In genomic region chr6:49633470-49634095, GRCm38 (mm10) we compare ENCODE assay signal across 11 mouse cellular contexts.
DNase-seq lines count a peak whose midpoint lies in the region; ATAC-seq lines count a peak whose summit lies in the region.
"Had no signal": no experiment of that assay in that cellular context is flagged by ENCODE, and none has a peak within 500 bp of the region (broad histone marks: within the 10 kb centered on the region; RNA-seq: fewer than 3 reads in every experiment).

No protein-coding gene starts in this region.

- 0 out of 2 replicates have a peak overlapping the region, but pooled peaks have one; percentile 19 for H3K27ac ChIP-seq in embryonic facial prominence, embryonic 10.5 days (replicated peaks)
- H3K27ac ChIP-seq: limb, embryonic 13.5 days; macrophage had no signal

- peak; percentile 87 for ATAC-seq in frontal cortex, adult (ENCODE audit: low TSS enrichment)
- ATAC-seq in inflammation-experienced regulatory T-cells, adult 6 months = no peak
- ATAC-seq: activated CD4-positive, CD25-positive, alpha-beta regulatory T cell, adult 4 months had no signal

- H3K4me3 ChIP-seq in embryonic facial prominence, embryonic 10.5 days = no peak overlapping the region
- H3K4me3 ChIP-seq: limb, embryonic 13.5 days had no signal

- H3K27me3 ChIP-seq in embryonic facial prominence, embryonic 10.5 days (replicated peaks; ENCODE audit: low read depth, poor library complexity, severe bottlenecking) = no peaks in the 10 kb centered on the region
- H3K27me3 ChIP-seq: limb, embryonic 13.5 days had no signal

- peaks cover 17% of the 10 kb centered on the region for H3K4me1 ChIP-seq in embryonic facial prominence, embryonic 10.5 days

- no peaks in the 10 kb centered on the region for H3K9me3 ChIP-seq in embryonic facial prominence, embryonic 10.5 days
- H3K9me3 ChIP-seq: limb, embryonic 13.5 days had no signal

- no peaks in the 10 kb centered on the region for H3K36me3 ChIP-seq in embryonic facial prominence, embryonic 10.5 days (replicated peaks)
- H3K36me3 ChIP-seq: limb, embryonic 13.5 days had no signal

- WGBS in embryonic facial prominence, embryonic 10.5 days = 53% methylated on average over 5 of the region's 5 CpGs

- DNase-seq in frontal cortex, postnatal 25 days (ENCODE audit: low spot score in 2 of 2) = no peak
- peak; percentile 15 for DNase-seq in embryonic facial prominence, embryonic 10.5 days (ENCODE audit: low spot score)
- peak; percentile 60 for DNase-seq in layer of hippocampus, adult 11-12 months (ENCODE audit: low spot score)
- DNase-seq in neural tube, embryonic 10.5 days (ENCODE audit: extremely low spot score, low spot score) = peak; percentile 13
- no peak for DNase-seq in c-Kit-positive CD71-positive TER-119-positive erythroid progenitor cells, embryonic 14.5 days (ENCODE audit: low spot score)
- no peak for DNase-seq in thymus, postnatal 10 days (ENCODE audit: low spot score in 2 of 2)

Comparison
In these comparisons a context has a peak if more than half of its experiments do, and no peak if none do; other contexts are left out.
1. DNase-seq: peak in embryonic facial prominence, embryonic 10.5 days (single experiment), layer of hippocampus, adult 11-12 months (single experiment) and neural tube, embryonic 10.5 days (single experiment); none in frontal cortex, postnatal 25 days (0 of 2), c-Kit-positive CD71-positive TER-119-positive erythroid progenitor cells, embryonic 14.5 days (single experiment) and thymus, postnatal 10 days (0 of 2).